Mouse (Mus musculus): ENCODE measurements at regions not wholly inside any gene's neighbourhood (a gene's known extent, or its start where the extent isn't known, plus 50 kb on each side); places are given as distances from the start of the nearest gene placed in this dataset.
A peak's percentile ranks its signal among the peaks of the same experiment; 100 is the strongest.
"Not testable (repeated sequence)": the region's sequence is repeated elsewhere in the genome, so short reads cannot be mapped to it uniquely, and the experiment has no call there.

- DNase-seq (ENCODE audit: low read depth), result no peak
These were observed 367.4 kb upstream of the Arhgap42 start for GRCm38 (mm10) chr9:9606322-9606721.

DNA sequence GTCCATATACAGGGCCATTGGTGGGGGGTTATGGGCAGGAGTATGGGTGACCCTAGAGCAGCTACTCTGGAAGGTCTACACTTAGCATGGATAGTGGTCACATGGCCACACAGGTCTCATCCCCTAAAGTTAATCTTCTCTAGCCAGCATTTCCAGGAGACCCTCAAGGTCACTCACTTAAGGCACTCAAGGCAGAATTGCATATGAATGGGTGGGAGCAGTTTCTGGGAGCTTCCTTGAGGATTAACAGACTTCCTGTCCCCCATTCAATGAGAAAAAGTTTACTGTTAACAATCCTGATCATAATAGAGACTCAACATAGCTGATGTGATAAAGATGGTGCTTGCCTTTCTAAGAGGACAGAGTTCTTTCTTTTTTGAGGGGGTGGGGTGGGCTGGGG, 352.4 kb upstream of the Arhgap42 start:
- DNase-seq (ENCODE audit: low read depth), result no peak

DNA sequence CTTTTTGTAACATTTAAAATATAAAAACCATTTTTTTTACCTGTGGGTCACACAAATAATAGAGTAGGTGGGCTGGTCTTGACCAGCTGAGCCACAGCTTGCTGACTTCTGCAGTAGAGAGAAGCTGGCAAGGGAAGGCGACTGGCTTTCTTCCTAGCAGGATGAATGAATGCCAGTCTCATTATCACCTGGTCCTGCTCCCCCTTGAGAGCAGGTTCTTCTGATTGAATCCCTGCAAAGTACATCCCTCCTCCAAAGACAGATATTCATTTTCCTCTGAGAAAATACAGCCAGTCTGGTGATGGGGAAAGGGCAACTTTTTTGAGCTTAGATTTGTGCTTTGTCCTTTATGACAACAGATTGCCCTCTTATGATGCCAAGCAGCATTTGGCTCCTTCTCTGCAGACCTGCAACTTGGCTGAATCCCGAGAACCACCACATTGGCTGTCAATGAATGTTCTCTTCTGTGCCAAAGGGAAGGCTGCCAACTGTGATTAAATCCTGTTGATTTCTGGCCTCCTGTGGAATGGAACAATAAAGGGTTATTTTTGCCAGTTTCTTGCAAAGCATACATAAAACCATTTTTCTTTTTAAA, 344.2 kb upstream of the Arhgap42 start:
- no peak for DNase-seq (ENCODE audit: low read depth)

GRCm38 (mm10) chr9:9582301-9583010, 343.6 kb upstream of the Arhgap42 start:
- DNase-seq (ENCODE audit: low read depth), result no peak

DNA sequence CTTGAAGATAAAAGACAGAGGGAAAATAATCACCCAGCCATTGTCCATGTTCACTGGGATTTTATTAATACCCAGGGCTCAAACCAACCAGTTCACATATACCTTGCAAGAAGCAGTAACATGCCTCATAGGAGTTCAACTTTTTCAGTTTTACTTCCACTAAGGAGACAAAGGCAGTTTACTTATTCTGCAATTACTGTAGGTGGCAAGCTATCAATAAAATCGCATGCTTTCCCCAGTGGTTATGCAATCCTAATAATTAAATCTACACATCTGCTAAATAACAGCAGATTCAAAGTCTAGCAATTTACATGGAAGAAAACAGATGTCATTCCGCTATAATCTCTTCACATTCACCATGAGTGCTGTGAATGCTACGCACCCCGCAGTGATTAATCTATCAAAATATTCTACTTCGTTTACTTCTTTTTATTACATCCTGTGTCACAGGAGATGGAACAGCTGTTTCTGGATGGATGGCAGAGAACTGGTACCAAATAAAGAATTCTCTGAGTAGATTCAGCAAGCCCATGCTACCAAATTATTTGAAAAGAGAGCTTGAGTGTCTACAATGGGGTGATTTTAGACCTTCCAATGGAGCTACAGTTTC, 329.2 kb upstream of the Arhgap42 start:
- no peak for DNase-seq (ENCODE audit: low read depth)

GRCm38 (mm10) chr9:9564551-9564950, 325.6 kb upstream of the Arhgap42 start:
- no peak for DNase-seq (ENCODE audit: low read depth)

- DNase-seq (ENCODE audit: low read depth), result no peak
These were observed 309.8 kb upstream of the Arhgap42 start for GRCm38 (mm10) chr9:9548657-9549056.

DNA sequence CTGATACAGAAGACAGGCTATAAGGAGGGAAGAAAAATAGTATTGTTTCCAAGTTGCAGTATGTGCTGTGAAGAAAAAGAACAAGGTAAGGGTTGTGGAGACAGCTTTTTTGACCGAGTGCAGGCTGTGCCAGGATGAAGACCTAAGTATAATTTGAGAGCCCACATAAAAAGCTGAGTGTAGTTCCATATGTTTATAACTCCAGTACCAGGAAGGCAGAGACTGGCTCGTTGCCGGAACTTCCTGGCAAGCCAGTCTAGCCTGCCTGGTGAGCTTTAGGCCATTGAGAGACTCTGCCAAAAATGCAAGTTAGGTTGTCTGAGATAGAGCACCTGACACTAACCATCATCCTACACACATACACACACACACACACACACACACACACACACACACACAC, 308.7 kb upstream of the Arhgap42 start:
- no peak for DNase-seq (ENCODE audit: low read depth)

DNA sequence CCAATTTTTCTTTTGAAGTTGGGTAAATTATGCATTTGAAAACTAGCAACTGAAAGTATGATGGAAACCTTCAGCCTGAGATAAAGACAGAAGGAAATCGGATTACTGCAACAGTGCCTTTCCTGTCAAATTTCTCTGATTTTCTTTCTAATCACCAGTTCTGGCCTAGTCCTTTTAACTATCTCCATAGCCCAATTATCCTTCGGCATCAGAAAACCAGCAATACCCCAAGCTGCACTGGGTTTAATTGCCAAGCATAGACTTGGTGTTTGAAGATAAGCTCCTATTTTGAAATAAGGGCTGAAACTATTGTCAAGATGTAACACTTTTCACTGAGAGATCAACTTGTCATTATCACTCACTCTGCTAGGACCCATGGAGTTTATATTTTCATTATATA, 308.2 kb upstream of the Arhgap42 start:
- no peak for DNase-seq (ENCODE audit: low read depth)

DNA sequence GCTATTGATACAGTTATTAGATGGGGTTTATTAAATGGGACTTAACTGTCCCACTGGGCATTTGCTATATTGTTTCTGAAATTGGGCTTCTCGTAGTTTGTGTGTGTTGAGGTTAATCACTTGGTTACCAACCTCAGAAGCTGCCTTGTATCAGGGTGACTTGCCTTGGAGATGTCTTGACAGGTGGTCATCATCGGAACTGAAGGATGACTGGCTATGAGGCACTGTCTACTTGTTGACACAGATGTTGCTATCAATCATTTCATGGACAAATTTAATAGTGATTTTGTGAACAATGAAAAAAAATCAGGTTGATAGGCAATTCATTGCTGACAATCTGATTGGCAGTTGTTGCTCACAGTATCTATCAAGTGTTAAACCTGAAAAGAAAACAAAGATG, 261.4 kb upstream of the Arhgap42 start:
- no peak for DNase-seq (ENCODE audit: low read depth)

GRCm38 (mm10) chr9:9493594-9494182, 254.8 kb upstream of the Arhgap42 start:
- DNase-seq (ENCODE audit: low read depth), result no peak

GRCm38 (mm10) chr9:9477145-9477544, 238.2 kb upstream of the Arhgap42 start:
- DNase-seq (ENCODE audit: low read depth), result no peak

DNA sequence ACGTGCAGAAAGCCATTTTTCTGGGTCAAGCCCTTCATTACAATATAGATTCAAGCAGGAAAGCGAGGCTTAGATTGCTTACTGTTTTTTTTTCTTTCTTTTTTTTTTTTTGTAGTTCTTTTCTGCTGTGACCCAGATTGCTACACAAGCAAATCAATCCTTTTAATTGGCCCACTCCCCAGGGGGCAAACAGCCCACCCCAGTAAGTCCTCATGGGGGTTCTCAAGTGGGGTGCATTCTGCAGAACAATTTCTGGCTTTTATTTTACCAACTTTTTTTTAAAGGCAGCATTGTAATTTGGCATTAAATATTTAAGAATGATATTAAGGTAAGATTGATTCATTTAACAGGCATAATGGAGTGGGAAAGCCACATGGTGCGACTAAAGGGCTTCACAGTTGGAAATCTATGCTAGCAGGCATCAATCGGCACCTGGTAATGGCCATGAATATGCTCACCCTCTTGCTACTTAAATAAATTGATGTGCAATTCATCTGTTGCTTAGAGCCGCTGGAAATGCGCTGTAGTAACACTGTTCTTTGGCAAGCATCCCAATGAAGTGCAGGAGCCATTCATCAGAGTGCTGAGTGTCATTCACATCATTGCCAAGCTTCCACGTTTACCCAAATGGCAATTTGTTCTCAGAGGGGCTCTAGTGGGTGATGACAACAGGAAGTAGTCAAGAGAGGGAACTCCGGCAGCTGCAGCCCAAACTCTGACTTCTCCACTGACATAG, 236.3 kb upstream of the Arhgap42 start:
- no peak for DNase-seq (ENCODE audit: low read depth)

DNA sequence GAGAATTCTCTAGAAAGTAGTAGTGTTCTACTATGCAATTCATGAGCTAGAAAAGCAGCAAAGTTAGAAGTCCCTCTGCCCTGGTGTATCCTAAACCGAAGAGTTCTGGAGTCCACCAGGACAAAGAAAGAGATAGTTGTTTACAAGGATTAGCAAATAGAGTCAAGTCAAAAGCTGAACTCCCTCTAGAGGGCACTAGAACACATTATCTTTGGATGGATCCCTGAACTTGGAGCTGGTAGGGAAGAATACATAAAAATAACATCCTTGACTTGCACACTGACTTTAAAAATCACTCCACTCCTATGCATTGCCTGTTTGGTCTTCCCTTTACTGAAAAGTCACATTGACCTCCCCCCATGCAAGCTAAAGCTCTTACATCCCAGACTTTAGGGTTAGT, 205.3 kb upstream of the Arhgap42 start:
- DNase-seq (ENCODE audit: low read depth), result no peak

GRCm38 (mm10) chr9:9420326-9420725, 181.4 kb upstream of the Arhgap42 start:
- DNase-seq (ENCODE audit: low read depth), result no peak

DNA sequence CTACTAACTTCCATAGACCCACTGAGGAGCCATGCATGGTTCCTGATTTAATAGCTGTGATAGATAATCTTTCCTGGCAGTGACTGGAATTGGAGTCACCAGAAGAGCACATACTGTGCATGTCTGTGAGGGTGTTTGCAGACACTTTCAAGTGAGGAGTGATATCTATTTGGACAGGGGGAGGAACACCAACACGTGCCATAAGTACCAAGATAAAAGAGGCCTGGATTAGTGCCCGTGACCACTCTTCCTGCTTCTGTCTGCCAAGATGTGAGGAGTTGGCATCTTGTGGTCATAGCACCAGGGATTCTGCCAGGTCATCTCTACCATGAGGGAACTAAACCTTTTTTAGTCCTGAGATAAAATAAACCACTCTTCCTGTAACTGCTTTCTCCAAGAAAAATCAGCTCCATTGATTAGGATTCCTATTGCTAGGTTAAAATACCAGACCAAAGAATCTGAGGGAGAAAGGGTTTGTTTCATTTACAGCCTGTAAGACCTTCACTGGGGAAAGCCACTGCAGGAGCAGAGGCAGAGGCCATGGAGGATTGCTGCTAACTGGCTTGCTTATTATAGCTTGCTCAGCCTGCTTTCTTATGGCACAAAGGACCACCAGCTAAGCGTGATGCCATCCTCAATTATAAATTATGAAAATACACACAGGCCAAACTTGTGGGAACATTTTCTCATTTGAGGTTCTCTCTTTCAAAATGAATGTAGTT, 173.7 kb upstream of the Arhgap42 start:
- no peak for DNase-seq (ENCODE audit: low read depth)

DNA sequence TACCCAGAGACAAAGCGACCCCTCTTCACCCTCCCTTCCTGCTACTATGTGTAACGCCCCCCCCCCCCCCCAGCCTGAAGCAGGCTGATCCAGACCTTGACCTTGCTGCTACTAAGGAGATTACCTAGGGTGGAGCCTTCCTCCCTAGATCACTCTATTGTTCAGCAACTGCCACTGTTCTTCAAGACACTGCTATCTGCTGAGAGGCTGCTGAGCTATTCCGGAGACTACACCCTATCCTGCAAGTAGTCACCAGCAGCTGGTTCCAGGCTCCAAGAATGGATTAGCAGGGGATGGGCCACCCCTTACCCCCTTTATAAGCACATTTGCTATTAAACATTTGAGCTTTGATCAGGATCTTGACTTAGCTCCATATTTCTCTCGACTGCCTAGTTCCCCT, 155.3 kb upstream of the Arhgap42 start:
- DNase-seq (ENCODE audit: low read depth), result not testable (repeated sequence)

GRCm38 (mm10) chr9:9376650-9377189, 137.8 kb upstream of the Arhgap42 start:
- DNase-seq (ENCODE audit: low read depth), result no peak

DNA sequence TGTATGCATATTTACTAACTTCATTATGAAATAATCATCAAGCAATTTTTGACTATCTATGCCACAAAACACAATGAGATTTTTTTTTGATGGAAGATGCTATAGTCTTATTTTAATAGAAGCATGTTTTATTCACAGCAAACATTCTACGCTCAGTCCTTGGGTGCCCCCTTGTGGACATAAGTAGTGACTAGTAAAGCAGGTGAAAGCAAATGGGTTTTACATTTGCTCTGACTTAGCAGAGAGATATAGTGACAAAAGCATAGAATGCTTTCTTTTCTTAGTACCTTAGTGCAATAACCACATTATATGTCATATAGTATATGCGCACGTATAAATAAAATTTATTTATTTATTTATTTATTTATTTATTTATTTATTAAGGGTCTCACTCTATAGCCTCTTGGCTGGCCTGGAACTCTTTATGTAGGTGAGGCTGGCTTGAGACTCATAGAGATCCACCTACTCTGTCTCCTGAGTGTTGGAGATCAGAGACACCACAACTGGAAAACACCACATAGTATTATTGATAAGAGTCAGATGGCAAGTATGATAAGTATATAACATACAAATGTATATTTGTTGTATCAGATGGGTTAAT, 136.5 kb upstream of the Arhgap42 start:
- peak; percentile 40 for DNase-seq (ENCODE audit: low read depth)

DNA sequence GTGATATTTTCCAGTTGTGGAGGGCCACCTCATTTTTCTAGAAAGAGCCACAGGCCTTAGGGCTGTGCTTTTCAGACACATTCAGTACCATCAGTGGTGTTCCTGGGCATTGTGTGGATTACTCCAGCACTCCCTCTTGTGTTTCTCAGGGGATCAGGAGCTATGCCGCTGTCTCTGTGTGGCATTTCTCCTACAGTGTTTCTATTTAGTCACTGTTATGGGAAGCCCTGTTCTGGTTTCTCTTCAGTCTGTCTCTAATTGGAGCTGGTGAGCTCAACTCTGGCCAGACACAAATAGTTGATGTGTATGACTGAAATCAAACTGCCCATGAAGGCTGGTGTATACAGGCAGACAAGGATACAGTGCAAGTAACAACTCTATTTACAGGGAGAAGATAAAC, 133.7 kb upstream of the Arhgap42 start:
- DNase-seq (ENCODE audit: low read depth), result no peak

DNA sequence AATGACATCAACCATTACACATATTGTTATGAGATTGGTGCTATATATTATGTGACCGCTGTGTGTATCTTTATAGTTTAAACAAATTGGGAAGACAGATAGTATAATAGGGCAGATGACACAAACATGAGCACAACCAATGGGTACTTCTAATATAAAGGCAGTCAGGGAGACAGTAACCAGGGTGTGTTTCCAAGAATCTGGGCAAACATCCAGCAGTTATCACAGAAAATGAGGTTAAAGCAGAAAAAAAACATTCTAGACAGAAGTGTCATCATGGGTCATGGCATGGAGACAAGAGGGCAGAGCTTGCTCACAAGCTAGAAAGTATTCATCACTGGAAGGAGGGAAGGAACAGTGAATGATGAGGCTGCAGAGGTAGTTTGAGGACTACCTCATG, 129.8 kb upstream of the Arhgap42 start:
- no peak for DNase-seq (ENCODE audit: low read depth)

Measured in c-Kit-positive CD71-negative TER-119-negative erythroid progenitor cells, embryonic 14.5 days (primary cell).